Mouse (Mus musculus): ENCODE measurements around the gene S100a7a.

DNA sequence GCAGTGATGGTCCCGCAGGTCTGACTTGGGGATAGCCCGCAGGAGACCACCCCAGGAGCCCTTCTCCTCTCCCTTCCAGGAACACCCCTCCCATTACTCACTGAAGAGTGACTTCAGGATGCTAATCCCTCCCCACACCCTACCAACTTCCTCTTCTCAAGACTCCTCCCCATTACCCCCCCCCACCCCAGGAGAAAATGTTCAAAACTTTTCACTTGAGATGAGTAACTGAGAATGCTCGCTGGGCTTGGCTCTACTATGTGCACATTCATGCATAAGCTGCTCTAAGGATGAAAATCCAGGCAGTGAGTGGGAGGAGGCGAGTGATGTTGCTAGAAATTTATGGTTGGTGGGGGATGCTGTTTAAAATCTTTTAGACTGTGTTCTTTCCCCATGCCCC is 41.8 kb upstream of the S100a7a start:
- no peak for TF ChIP-seq CTCF (IDR thresholded peaks at IDR 0.05; ENCODE audit: control insufficient read depth, insufficient read depth, low read length)
- no peak for TF ChIP-seq POLR2A (IDR thresholded peaks at IDR 0.05; ENCODE audit: borderline replicate concordance, control insufficient read depth, low read depth, low read length)

All from bone marrow, adult 2 months (tissue).